Mouse (Mus musculus) hindbrain, embryonic 10.5 days (tissue): ENCODE results near the gene Rapgef1. TPM values are rescaled to one million over a fixed set of nuclear protein-coding genes. Genes with fewer than 3 reads are reported as not detected.
"Not testable (repeated sequence)": the region's sequence is repeated elsewhere in the genome, so short reads cannot be mapped to it uniquely, and the experiment has no call there.

Source experiments
- DNase-seq: peaks from one replicate; pipeline ENCODE4 v3.0.0-alpha.2; 2017; ENCODE audit warnings: low spot score
- H3K27ac ChIP-seq: fragments of 300-500 bp; sonication (generic); 2 replicates; pipeline ENCODE4 v1.5.1; 2016; ENCODE audit warnings: mild to moderate bottlenecking, moderate library complexity
- H3K27me3 ChIP-seq: fragments of 300-500 bp; sonication (generic); 2 replicates; pipeline ENCODE4 v1.6.1; 2016; ENCODE audit warnings: mild to moderate bottlenecking; ENCODE audit not compliant: poor library complexity, insufficient read depth, severe bottlenecking
- H3K36me3 ChIP-seq: fragments of 300-500 bp; sonication (generic); 2 replicates; pipeline ENCODE4 v1.6.1; 2016; ENCODE audit warnings: mild to moderate bottlenecking, moderate library complexity
- H3K4me1 ChIP-seq: fragments of 300-500 bp; sonication (generic); replicated peaks from 2 replicates; pipeline ENCODE4 v1.6.1; 2016; ENCODE audit warnings: mild to moderate bottlenecking
- H3K4me3 ChIP-seq: fragments of 300-500 bp; sonication (generic); 2 replicates; pipeline ENCODE4 v1.5.1; 2016; ENCODE audit warnings: mild to moderate bottlenecking, moderate library complexity
- H3K9me3 ChIP-seq: fragments of 300-500 bp; sonication (generic); 2 replicates; pipeline ENCODE4 v1.6.1; 2016; ENCODE audit warnings: mild to moderate bottlenecking, moderate library complexity
- WGBS: fragments of 180-500 bp; shearing (Covaris S2); methylation state at CpG from one replicate; pipeline ENCODE4 v1.1.7; 2016; 5-methylcytosine and 5-hydroxymethylcytosine counted together
- polyA plus RNA-seq: library from polyadenylated mRNA; unstranded; fragments of >200 nt; fragmentation: Nextera tagmentation; extraction: Ambion mirVana; gene quantifications from 2 replicates; pipeline ENCODE4 v1.2.1, GENCODE M21; 2016

Rapgef1 gene
- polyA plus RNA-seq, 1 experiment from 2014 or later = 13.5 TPM

DNA sequence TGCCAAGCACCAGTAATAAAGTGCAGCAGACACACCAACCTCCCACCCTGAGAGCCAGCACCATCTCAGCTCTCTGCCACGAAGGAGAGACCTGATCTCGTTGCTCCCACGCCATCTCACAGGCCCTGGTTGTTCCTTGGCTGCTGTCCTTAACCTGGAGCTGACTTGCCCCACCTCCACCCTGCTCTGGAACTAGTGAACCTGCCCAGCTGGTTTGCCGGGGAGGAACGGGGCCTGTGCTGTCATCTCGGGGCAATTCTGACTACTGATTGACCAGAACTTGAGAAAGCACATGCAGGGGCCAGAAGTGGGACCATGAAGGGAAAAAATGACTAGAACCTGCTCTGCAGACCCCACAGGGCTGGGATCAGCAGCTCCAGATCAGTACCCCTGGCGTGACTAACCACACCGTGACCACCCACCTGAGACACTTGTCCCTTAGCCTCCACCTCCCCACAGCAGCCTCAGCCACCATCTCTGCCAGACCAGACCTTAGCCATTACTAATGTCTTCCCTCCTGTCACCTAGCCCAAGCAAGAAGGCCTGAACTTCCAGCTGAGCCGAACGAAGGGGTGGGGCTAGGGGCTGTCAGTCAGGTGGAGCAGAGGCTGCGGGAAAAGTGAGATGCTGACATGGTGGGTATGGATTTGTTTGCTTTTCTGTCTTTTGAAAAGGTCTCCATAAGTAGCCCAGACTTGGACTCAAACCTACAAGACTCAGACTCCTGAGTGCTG is 148.6 kb downstream of the Rapgef1 start:
- WGBS = 71% methylated on average over 11 of the region's 11 CpGs
- DNase-seq = no peak
- H3K4me1 ChIP-seq = no peaks in the 10 kb centered on the region
- no peaks in the 10 kb centered on the region; the same call in 1 of the 2 replicates for H3K27me3 ChIP-seq
- peaks cover 6% of the 10 kb centered on the region for H3K36me3 ChIP-seq
- no peaks in the 10 kb centered on the region for H3K9me3 ChIP-seq
- no peak overlapping the region for H3K4me3 ChIP-seq
- H3K27ac ChIP-seq = no peak overlapping the region

DNA sequence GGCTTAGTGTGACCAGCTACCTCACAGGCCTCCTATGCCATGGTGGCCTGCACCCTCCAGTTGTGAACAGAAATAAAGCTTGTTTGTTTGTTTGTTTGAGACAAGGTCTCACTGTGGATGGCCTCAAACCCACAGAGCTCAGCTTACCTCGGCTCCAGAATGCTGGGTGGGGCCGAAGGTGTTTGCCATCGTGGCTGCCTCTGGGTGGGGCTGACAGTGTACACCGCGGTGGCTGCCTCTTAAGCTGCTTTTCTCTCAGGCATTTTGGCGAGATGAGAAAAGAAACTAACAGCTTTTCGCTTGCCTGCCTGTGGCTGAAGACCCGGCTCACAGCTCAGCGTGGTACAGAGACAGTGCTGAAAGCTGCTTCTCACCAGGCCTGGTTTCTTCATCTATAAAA is 149.4 kb downstream of the Rapgef1 start:
- 72% methylated on average over 9 of the region's 9 CpGs for WGBS
- H3K4me3 ChIP-seq = no peak overlapping the region
- no peaks in the 10 kb centered on the region for H3K27me3 ChIP-seq
- H3K9me3 ChIP-seq = no peaks in the 10 kb centered on the region
- H3K36me3 ChIP-seq = peaks cover 13% of the 10 kb centered on the region
- H3K4me1 ChIP-seq = no peaks in the 10 kb centered on the region
- DNase-seq = no peak
- H3K27ac ChIP-seq = no peak overlapping the region

DNA sequence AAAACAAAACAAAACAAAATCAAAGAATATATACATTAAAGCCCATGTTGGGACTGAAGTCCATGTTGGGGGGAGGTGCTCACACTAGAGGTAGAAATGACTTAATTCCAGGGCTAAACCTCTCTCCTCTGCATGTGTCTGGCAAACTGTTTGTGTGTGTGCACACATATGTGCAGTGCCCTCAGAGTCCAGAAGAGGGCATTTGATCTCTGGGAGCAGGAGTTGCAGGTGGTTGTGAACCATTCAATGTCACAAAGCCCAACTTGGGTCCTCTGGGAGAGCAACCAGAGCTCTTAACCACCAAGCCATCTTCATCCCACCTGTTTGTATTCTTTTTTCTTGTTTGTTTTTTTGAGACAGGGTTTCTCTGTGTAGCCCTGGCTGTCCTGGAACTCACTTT is 150.6 kb downstream of the Rapgef1 start:
- Histone ChIP-seq H3K9me3 (no peaks in the 10 kb centered on the region), H3K27ac (no peak overlapping the region), H3K27me3 (no peaks in the 10 kb centered on the region), H3K4me3 (no peak overlapping the region), H3K4me1 (no peaks in the 10 kb centered on the region), H3K36me3 (peaks cover 22% of the 10 kb centered on the region)
- DNase-seq = no peak

DNA sequence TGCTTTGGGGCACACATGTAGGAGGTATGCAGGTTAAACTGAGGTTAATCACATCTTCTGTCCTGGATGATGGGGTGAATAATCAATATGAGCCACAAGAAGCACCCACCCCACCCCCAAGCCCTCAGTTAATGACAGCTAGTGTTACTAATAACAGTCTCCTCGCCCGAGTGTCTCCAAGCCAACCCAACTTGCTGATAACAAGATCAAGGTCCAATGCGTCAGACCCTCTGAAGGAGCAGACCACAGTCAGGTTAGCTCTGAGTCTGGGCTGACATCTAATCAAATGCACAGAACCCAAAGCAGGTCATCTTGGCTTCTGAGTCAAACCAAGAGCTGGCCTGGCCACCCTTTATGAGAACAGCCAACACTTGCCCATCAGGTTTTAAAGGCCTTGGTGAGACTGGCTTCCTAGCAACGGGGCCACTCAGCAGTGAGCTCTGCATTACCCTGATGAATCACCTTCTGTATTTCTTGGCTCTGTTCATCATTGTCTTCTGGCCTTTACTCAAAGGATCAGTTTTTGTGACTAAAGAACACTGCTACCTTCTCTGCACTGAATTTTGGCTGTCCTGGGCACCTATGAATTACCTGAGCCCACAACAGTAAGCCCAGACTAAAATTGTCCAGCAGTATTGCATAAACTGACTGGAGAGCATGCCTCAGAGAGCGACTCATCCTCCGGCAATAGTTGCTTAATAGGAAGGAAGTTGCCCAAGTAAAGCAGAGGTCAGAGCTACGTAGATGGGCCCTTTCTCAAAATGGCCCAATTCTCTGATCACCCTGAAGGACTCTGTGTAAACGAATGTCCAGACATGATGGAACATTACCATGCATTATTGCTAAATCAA is 152.3 kb downstream of the Rapgef1 start:
- Histone ChIP-seq H3K4me1 (no peaks in the 10 kb centered on the region), H3K4me3 (no peak overlapping the region), H3K27me3 (no peaks in the 10 kb centered on the region), H3K36me3 (peaks cover 36% of the 10 kb centered on the region), H3K27ac (no peak overlapping the region), H3K9me3 (no peaks in the 10 kb centered on the region)
- 93% methylated on average over 8 of the region's 8 CpGs for WGBS
- no peak for DNase-seq

DNA sequence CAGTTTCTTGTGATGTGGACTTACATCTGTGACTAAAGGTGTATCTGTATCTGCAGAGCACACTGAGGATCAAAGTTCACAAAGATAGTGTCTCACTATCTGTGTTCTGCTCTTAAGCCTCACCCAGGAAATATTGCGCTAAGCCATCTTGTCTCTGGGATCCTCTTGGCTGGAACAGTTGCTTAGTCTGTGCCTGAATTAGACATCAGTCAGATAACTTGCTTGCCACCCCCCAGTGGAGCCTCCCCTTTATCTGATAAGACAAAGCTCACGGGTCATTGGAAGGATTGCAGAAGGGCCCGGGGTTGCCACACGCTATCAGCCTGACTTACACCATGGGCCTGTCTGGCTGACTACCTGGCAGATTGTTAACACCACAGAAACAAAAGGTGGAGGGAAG is 153.8 kb downstream of the Rapgef1 start:
- Histone ChIP-seq H3K27me3 (no peaks in the 10 kb centered on the region), H3K36me3 (peaks cover 51% of the 10 kb centered on the region), H3K4me1 (no peaks in the 10 kb centered on the region), H3K9me3 (no peaks in the 10 kb centered on the region), H3K27ac (no peak overlapping the region), H3K4me3 (no peak overlapping the region)
- 92% methylated on average over 4 of the region's 4 CpGs for WGBS
- no peak for DNase-seq

DNA sequence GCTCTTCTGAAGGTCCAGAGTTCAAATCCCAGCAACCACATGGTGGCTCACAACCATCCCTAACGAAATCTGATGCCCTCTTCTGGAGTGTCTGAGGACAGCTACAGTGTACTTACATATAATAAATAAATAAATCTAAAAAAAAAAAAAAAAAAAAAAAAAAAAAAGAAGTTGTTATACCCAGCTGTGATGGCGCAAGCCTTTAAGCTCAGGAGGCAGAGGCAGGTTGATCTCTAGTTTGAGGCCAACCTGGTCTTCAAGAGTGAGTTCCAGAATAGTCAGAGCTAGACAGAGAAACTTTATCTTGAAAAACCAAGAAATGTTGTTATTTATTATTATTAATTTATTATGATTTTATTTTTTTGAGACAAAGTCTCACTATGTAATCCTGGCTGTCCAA is 161.7 kb downstream of the Rapgef1 start:
- not testable (repeated sequence) for H3K4me3 ChIP-seq, H3K4me1 ChIP-seq, H3K27ac ChIP-seq, DNase-seq, H3K27me3 ChIP-seq
- 97% methylated on average over 2 of the region's 2 CpGs for WGBS
- H3K36me3 ChIP-seq = peaks cover 98% of the 10 kb centered on the region
- peaks cover 16% of the 10 kb centered on the region for H3K9me3 ChIP-seq

DNA sequence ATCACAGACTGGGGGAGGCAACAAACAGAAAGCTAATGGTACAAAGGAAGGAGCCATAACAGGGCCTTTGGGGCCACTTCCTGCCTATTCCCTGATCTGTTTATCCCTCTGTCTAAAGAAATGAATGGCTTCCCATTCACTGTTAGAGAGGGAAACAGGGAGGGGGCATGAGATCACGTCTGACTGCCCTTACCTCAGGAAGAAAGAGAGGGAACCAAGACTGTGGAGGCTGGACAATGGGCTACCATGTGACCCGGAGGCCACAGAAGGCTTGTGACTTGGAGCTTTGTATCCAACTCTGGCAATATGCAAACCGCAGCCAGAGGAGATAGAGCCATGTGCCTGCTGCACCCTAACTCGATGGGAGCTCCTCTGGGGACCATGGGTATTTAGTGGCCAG is 164.8 kb downstream of the Rapgef1 start:
- peaks cover 26% of the 10 kb centered on the region for H3K4me1 ChIP-seq
- 77% methylated on average over 4 of the region's 4 CpGs for WGBS
- no peaks in the 10 kb centered on the region for H3K27me3 ChIP-seq
- peaks cover 71% of the 10 kb centered on the region for H3K36me3 ChIP-seq
- no peak overlapping the region for H3K27ac ChIP-seq
- no peak for DNase-seq
- peaks cover 16% of the 10 kb centered on the region for H3K9me3 ChIP-seq
- no peak overlapping the region for H3K4me3 ChIP-seq

DNA sequence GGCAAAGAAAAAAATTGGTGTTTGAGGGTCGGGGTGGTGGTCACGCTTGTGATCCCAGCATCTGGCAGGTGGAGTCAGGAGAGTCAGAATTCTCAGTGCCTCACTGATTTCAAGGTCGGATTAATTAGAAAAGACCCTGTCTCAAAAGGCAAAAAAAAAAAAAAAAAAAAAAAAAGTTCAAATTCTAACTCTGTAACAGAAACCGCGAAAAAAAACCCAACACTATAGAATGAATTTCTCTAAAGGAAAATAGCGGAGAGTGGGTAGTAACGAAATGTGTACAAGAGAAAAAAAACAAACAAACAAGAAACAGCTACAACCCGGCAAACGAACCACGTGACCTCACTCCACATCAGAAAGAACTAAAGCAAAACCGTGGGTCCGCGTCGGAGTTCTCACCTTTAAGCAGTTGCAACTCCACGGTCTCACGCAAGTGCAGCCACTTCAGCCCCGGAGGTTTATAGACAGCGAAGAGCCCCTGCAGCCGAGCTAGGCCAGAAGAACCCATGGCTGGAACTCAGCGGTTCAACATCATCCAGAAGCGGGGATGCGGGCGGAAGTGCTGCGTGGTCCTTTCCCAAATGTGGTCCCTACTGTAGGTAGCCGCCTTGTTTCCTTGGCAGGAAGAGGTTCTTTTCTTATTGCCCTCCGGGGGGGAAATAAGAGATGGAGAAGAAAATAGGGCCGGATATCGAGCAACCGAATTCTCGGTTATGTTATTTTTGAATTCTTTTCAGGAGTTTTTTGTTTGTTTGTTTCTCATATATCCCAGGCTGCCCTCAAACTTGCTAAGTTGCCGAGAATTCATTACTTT is 167.8 kb downstream of the Rapgef1 start, which contains the start of gene Coq4:
Coq4 (plus strand) TSS at position 390 of the 814 bp plus-strand sequence.
- peak within 1 kb of the TSS; percentile 95 for H3K4me3 ChIP-seq
- H3K4me1 ChIP-seq = peaks cover 26% of the 10 kb centered on the region
- 2% methylated on average over 31 of the region's 31 CpGs for WGBS
- H3K27ac ChIP-seq = peak within 1 kb of the TSS; percentile 89
- H3K9me3 ChIP-seq = 0 out of 2 replicates have a peak, but pooled peaks cover 6% of the 10 kb centered on the region
- DNase-seq = peak; percentile 90
- H3K27me3 ChIP-seq = no peaks in the 10 kb centered on the region
- peaks cover 69% of the 10 kb centered on the region for H3K36me3 ChIP-seq

DNA sequence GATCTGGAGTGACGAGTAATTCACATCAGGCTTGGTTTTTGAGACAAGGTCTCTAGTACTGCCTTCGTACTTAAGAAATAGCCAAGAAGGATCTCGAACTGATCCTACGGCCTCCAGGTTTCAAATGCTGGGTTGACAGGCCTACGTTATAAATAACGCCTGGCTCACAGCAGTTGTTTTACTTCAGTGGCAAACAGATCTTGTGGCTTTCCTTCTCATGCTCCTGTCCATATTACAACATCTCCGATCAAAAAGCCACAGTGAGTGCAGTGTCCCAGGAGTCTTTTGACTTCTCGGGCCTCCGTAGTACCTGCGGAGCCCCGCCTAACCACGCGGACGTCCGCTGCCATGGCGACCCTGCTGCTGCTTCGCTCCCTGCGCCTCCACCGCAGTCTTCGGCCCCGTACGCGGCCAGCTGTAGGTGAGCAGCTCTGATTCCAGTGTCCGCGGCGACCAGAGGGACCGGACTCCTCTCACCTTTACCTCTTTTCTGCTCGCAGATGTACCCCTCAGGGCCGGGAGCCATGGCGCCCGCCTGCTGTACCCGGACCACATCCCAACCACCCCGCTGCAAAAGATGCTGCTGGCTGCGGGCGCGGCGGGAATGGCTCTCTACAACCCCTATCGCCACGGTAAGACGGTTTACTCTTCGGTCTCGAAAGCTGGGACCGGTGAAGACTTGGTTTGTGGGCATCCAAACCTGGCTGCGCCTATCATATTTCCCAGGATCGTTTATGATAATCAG is 168.6 kb downstream of the Rapgef1 start, which contains the start of gene Trub2:
Trub2 (minus strand) TSS at position 566 of the 745 bp plus-strand sequence.
- Histone ChIP-seq H3K4me3 (peak within 1 kb of the TSS; percentile 95), H3K4me1 (peaks cover 26% of the 10 kb centered on the region), H3K36me3 (peaks cover 69% of the 10 kb centered on the region), H3K27ac (peak within 1 kb of the TSS; percentile 89), H3K9me3 (no peaks in the 10 kb centered on the region), H3K27me3 (no peaks in the 10 kb centered on the region)
- peak; percentile 84 for DNase-seq
- WGBS = under 1% methylated on average over 45 of the region's 45 CpGs

Other genes starting within 250 kb of the Rapgef1 start
- gene Gm13420, start 132.0 kb downstream of the Rapgef1 start, polyA plus RNA-seq = 0.30 TPM in 1 of 2 replicates, not detected in the other
- not detected in 2 replicates for gene Gm13547, start 139.6 kb downstream of the Rapgef1 start, polyA plus RNA-seq
- gene Coq4, start 167.8 kb downstream of the Rapgef1 start, polyA plus RNA-seq = 46.6 and 48.8 TPM in 2 replicates
- gene Trub2, start 168.8 kb downstream of the Rapgef1 start, polyA plus RNA-seq = 53.2 and 59.2 TPM in 2 replicates
- 18.3 and 24.7 TPM in 2 replicates for gene Slc27a4, start 182.9 kb downstream of the Rapgef1 start, polyA plus RNA-seq
- 23.8 and 25.0 TPM in 2 replicates for gene Urm1, start 200.4 kb downstream of the Rapgef1 start, polyA plus RNA-seq
- 49.1 and 56.2 TPM in 2 replicates for gene Cercam, start 249.4 kb downstream of the Rapgef1 start, polyA plus RNA-seq